Mouse (Mus musculus) cerebellum, postnatal 14 days (tissue): ENCODE data around the gene Fgfr1op.
A peak's percentile ranks its signal among the peaks of the same experiment; 100 is the strongest.

Experiments
- DNase-seq, 2 experiments: peaks; one replicate each; pipeline ENCODE4 v3.0.0; 2021; ENCODE audit warnings: mixed read lengths in 2 of 2

Gene Fgfr1op

DNA sequence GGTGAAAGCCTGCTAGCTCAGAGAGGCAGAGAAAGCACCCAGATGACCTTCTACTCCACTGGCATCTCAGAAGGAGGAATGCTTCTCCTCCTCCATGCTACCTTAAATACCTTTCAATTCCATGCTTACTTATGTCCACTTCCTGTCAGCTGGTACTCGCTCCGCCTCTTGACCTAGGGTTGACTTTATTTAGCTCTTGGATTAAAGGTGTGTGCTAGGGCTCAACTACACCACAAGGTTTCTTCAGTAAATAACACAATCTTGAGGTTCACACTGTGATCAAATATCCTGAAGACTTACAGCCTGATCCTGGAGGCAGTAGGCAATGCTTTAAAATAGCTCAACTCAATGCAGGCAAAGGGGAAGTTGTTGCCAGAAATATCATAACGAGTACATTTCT lies 64.3 kb downstream of the Fgfr1op start:
- DNase-seq, result no peak

DNA sequence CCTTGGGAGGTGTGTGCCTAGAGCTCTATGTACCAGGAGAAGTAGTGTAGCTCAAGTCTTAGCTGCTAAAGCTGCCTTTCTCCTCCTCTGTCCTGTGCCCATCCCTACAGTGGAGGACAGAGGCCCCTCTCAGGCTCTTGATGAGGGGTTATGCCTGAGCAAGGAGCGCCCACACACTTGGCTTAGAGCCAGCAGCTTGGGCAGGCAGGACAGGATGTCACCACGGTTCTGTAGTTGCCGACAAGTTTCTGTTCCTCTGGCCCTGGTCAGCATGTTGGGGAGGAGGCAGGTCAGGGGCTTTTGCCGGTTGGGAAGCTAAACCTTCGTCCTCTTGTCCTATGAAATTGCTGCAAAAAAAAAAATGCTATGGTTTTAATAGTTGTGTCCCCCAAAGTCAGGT lies 66.8 kb downstream of the Fgfr1op start:
- DNase-seq, result peak; percentile 15 to 35

GRCm38 (mm10) chr17:8233618-8234214 lies 68.4 kb downstream of the Fgfr1op start:
- no peak for DNase-seq

- DNase-seq, result no peak
Measured at GRCm38 (mm10) chr17:8234537-8234936, 69.2 kb downstream of the Fgfr1op start.

DNA sequence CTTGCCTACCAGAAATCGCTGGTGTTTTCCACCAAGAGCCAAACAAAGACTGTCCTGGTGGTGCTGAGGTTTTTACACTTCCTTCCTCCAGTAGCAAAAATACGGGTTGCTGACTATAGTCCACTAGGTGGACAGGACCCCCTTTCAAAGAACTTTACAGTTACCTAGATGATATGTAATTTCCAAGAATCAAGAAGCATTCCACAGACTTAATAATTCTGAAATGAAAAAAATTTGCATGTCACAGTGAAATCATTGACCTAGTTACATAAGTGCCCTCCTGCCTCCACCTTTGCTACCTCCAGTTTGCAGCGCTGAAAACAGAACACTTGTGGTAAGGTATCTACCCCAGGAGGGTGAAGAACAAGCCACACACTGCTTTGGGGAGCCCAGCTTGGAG lies 70.4 kb downstream of the Fgfr1op start, which contains the start of gene Ccr6:
Ccr6 (plus strand) TSS at position 301 of the 400 bp plus-strand sequence.
- DNase-seq, result no peak

GRCm38 (mm10) chr17:8238012-8238710 lies 72.9 kb downstream of the Fgfr1op start:
- DNase-seq, result no peak

DNA sequence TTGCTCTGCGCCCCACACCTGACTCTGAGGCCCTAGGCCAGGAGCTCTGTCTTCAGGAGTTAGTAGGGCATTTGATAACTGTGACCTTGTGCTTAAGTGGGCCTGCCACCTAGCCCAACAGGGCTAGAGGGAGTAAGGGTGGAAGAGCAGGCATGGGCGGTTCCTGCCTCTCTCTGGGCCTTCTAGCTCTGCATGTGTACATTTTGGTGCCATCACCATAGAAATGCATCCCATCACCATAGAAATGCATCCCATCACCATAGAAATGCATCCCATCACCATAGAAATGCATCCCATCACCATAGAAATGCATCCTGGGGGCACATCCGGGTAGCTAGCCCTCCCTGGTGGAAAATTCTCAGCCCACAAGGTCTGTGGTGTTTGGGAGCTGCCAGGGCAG lies 74.3 kb downstream of the Fgfr1op start:
- no peak for DNase-seq

GRCm38 (mm10) chr17:8240517-8240916 lies 75.2 kb downstream of the Fgfr1op start:
- no peak for DNase-seq

DNA sequence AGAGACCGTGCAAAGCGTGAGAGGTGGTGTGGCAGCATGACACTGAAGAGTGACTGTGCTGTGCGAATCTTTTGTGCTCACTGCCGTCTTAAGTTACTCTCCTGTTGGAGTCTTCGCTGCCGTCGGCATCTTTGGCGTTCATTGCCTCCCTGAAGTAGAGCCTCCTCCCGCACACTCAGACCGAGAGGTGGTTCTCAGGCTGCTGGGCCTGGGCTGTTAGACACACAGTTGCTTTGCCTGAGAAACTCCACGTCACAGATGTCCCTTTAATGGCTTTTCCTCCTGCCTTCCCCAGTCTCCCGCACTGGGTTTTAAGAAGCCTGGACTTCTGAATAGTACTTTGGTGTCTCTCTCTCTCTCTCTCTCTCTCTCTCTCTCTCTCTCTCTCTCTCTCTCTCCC lies 76.3 kb downstream of the Fgfr1op start:
- no peak for DNase-seq

GRCm38 (mm10) chr17:8242186-8242585 lies 76.9 kb downstream of the Fgfr1op start:
- DNase-seq, result no peak

DNA sequence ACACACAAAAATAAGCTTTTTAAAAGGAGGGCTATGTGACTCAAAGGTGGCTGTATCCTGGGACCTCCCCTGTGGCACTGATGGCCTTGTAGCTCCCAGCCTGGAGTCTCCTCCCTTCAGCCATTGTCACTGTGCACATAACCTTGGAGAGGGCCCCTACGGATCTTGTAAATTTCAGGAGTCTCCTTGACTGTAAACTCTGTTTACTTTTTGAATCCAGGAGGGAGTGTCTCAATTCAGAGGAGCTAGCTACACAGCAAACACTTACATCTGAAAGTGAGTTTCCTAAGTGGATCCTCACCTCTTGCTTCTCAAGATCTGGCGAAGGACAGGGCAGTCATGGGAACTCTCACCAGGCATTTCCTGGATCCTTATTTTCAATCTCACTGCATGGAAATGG lies 78.8 kb downstream of the Fgfr1op start:
- no peak for DNase-seq

- no peak for DNase-seq
Measured at GRCm38 (mm10) chr17:8246102-8246754, 80.9 kb downstream of the Fgfr1op start.
